Mouse (Mus musculus) CH12.LX (cell line): Measurements from ENCODE around the gene Tmbim7. TPM values are rescaled to one million over a fixed set of nuclear protein-coding genes. Genes with fewer than 3 reads are reported as not detected.
"Not testable (repeated sequence)": the region's sequence is repeated elsewhere in the genome, so short reads cannot be mapped to it uniquely, and the experiment has no call there.

ENCODE experiments used
- DNase-seq: peaks from one replicate; pipeline ENCODE4 v3.0.0-alpha.2; 2013; ENCODE audit errors: extremely low read depth
- H3K27ac ChIP-seq: 2 replicates; pipeline ENCODE4 v1.5.1; 2012; ENCODE audit warnings: low read depth, mild to moderate bottlenecking, control low read depth, moderate library complexity; ENCODE audit not compliant: insufficient read depth
- H3K27me3 ChIP-seq: replicated peaks from 2 replicates; pipeline ENCODE3; 2012; ENCODE audit warnings: inconsistent platforms
- H3K36me3 ChIP-seq, 2 experiments: replicated peaks in 1 of 2; 2 replicates each; pipeline versions ENCODE3 to v1.6.1; 2012; ENCODE audit warnings: inconsistent platforms in 1 of 2, low read length in 1 of 2, mild to moderate bottlenecking in 1 of 2, mixed read lengths in 1 of 2, moderate library complexity in 1 of 2; ENCODE audit not compliant: control insufficient read depth in 1 of 2, insufficient read depth in 1 of 2
- H3K4me1 ChIP-seq, 2 experiments: 2 replicates each; pipeline ENCODE4 v1.6.1; 2012; ENCODE audit warnings: inconsistent platforms in 1 of 2, moderate library complexity in 1 of 2; ENCODE audit not compliant: insufficient read depth in 2 of 2, control insufficient read depth in 1 of 2
- H3K4me2 ChIP-seq: 2 replicates; pipeline ENCODE4 v1.6.1; 2012; ENCODE audit warnings: low read depth, mild to moderate bottlenecking, control low read depth; ENCODE audit not compliant: poor library complexity, insufficient read depth, severe bottlenecking
- H3K4me3 ChIP-seq, 3 experiments: fragments of 150-350 bp in 1 of 3; sonication (generic) in 1 of 3; replicated peaks in 1 of 3; 2 replicates each; pipeline versions ENCODE3 to v1.5.1; 2011 to 2012; ENCODE audit warnings: low read depth in 2 of 3, low read length in 2 of 3, mild to moderate bottlenecking in 2 of 3, moderate library complexity in 2 of 3, control low read depth in 1 of 3, improper control_type of control experiment in 1 of 3, inconsistent platforms in 1 of 3, mixed read lengths in 1 of 3; ENCODE audit not compliant: poor library complexity in 1 of 3
- H3K79me2 ChIP-seq: replicated peaks from 2 replicates; pipeline ENCODE4 v1.6.1; 2012; ENCODE audit warnings: mild to moderate bottlenecking, moderate library complexity; ENCODE audit not compliant: control insufficient read depth, poor library complexity, insufficient read depth, severe bottlenecking; ENCODE audit errors: extremely low read depth
- H3K9ac ChIP-seq: 2 replicates; pipeline ENCODE4 v1.6.1; 2012; ENCODE audit warnings: low read depth, mild to moderate bottlenecking, control low read depth, moderate library complexity; ENCODE audit not compliant: insufficient read depth
- H3K9me3 ChIP-seq: replicated peaks from 2 replicates; pipeline ENCODE3; 2012; ENCODE audit warnings: low read length, inconsistent platforms, mixed read lengths
- BHLHE40 ChIP-seq: IDR thresholded peaks from 2 replicates; pipeline ENCODE4 v1.6.1; 2011; ENCODE audit warnings: mild to moderate bottlenecking, low read depth, low read length, improper control_type of control experiment
- CHD2 ChIP-seq: IDR thresholded peaks from 2 replicates; pipeline ENCODE4 v1.6.1; 2011; ENCODE audit warnings: low read length, improper control_type of control experiment
- E2F4 ChIP-seq: IDR thresholded peaks from 2 replicates; pipeline ENCODE4 v1.6.1; 2011; ENCODE audit warnings: low read depth, low read length, improper control_type of control experiment; ENCODE audit not compliant: insufficient replicate concordance
- ELF1 ChIP-seq: IDR thresholded peaks from 2 replicates; pipeline ENCODE4 v1.6.1; 2014; ENCODE audit warnings: low read depth, mild to moderate bottlenecking, inconsistent platforms, low read length, improper control_type of control experiment
- GABPA ChIP-seq: IDR thresholded peaks from 2 replicates; pipeline ENCODE4 v1.6.1; 2012; ENCODE audit warnings: low read depth, low read length, improper control_type of control experiment, inconsistent platforms; ENCODE audit not compliant: insufficient replicate concordance
- HCFC1 ChIP-seq: IDR thresholded peaks from 2 replicates; pipeline ENCODE4 v1.6.1; 2012; ENCODE audit warnings: low read depth, mild to moderate bottlenecking, inconsistent platforms, low read length, improper control_type of control experiment
- IRF4 ChIP-seq: IDR thresholded peaks from 2 replicates; pipeline ENCODE4 v1.6.1; 2014; ENCODE audit warnings: low read depth, mild to moderate bottlenecking, inconsistent platforms, low read length, improper control_type of control experiment
- JUN ChIP-seq: IDR thresholded peaks from 2 replicates; pipeline ENCODE4 v1.6.1; 2011; ENCODE audit warnings: low read depth, mild to moderate bottlenecking, low read length, improper control_type of control experiment, moderate library complexity; ENCODE audit not compliant: insufficient read depth
- JUND ChIP-seq: conservative IDR thresholded peaks from 2 replicates; pipeline ENCODE4 v1.6.1; 2011; ENCODE audit warnings: low read depth, low read length, improper control_type of control experiment
- MAX ChIP-seq: IDR thresholded peaks from 2 replicates; pipeline ENCODE4 v1.6.1; 2011; ENCODE audit warnings: low read length, improper control_type of control experiment
- MEF2A ChIP-seq: IDR thresholded peaks from 2 replicates; pipeline ENCODE4 v1.6.1; 2014; ENCODE audit warnings: low read depth, mild to moderate bottlenecking, inconsistent platforms, low read length, improper control_type of control experiment, borderline replicate concordance
- MYC ChIP-seq: IDR thresholded peaks from 2 replicates; pipeline ENCODE4 v1.6.1; 2011; ENCODE audit warnings: low read depth, mild to moderate bottlenecking, improper control_type of control experiment, low read length
- NELFE ChIP-seq: IDR thresholded peaks from 2 replicates; pipeline ENCODE4 v1.6.1; 2011; ENCODE audit warnings: low read depth, low read length, improper control_type of control experiment
- PAX5 ChIP-seq: IDR thresholded peaks from 2 replicates; pipeline ENCODE4 v1.6.1; 2012; ENCODE audit warnings: low read length, inconsistent platforms, mixed read lengths
- POLR2A ChIP-seq: IDR thresholded peaks from 2 replicates; pipeline ENCODE4 v1.6.1; 2011; ENCODE audit warnings: low read depth, mild to moderate bottlenecking, improper control_type of control experiment, low read length
- POLR2AphosphoS2 ChIP-seq: IDR thresholded peaks from 2 replicates; pipeline ENCODE4 v1.6.1; 2011; ENCODE audit warnings: low read depth, low read length, improper control_type of control experiment
- RCOR1 ChIP-seq: conservative IDR thresholded peaks from 2 replicates; pipeline ENCODE4 v1.6.1; 2012; ENCODE audit warnings: low read depth, mild to moderate bottlenecking, inconsistent platforms, low read length, improper control_type of control experiment
- TBP ChIP-seq: conservative IDR thresholded peaks from 2 replicates; pipeline ENCODE4 v1.6.1; 2011; ENCODE audit warnings: low read depth, low read length, improper control_type of control experiment
- ZC3H11A ChIP-seq: IDR thresholded peaks from 2 replicates; pipeline ENCODE4 v1.6.1; 2012; ENCODE audit warnings: low read depth, mild to moderate bottlenecking, inconsistent platforms, low read length, improper control_type of control experiment
- ZMIZ1 ChIP-seq: IDR thresholded peaks from 2 replicates; pipeline ENCODE4 v1.6.1; 2012; ENCODE audit warnings: low read depth, mild to moderate bottlenecking, inconsistent platforms, low read length, improper control_type of control experiment
- dilution Hi-C: fragments of 300-500 bp; cut with MboI; formaldehyde crosslinking; loops from 2 replicates; pipeline ENCODE4 v1.14.3; 2020; ENCODE audit warnings: low sequenced_read_pairs; ENCODE audit not compliant: extremely low pct_unique_long_range_greater_than_20kb, extremely low pct_ligation_motif_present
- in situ Hi-C: fragments of 300-500 bp; cut with MboI; formaldehyde crosslinking; loops from 3 replicates; pipeline ENCODE4 v1.14.3; 2019; ENCODE audit warnings: low sequenced_read_pairs, low pct_ligation_motif_present, low pct_unique_long_range_greater_than_20kb, mixed read lengths
- polyA plus RNA-seq: library from polyadenylated mRNA; unstranded; fragments of >175 nt; gene quantifications from 2 replicates; pipeline ENCODE4 v1.2.1, GENCODE M21; 2012; ENCODE audit warnings: low read depth; ENCODE audit not compliant: insufficient read length
- total RNA-seq, 2 experiments: library from RNA; depleted of rRNA; stranded (reverse); fragments of 300-350 nt in 1 of 2; fragments of >200 nt in 1 of 2; gene quantifications; 2 replicates each; pipeline ENCODE4 v1.2.3; 2012 to 2014

Gene Tmbim7
- total and polyA plus RNA-seq, 3 experiments: not detected

DNA sequence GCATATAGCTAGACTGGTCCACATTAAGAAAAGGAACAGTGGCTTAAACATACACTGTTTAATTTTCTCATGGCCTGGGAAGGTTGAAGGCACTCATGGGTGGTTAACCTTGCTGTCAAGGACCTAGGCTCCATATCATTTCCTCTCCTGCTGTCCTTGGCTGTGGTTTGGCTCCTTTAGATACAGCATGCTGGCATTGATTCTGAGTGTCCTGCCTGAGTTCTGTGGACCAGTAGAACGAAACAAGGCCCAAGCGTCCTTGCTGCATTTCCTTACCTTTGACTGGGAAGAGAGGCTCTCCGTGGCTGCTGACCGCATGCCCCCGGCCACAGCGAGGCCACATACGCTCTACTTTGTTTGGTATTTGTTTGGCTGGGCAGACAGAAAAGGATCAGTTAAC is 41.7 kb upstream of the Tmbim7 start:
- H3K9ac ChIP-seq: no peak overlapping the region
- dilution Hi-C loops: no loop called here
- DNase-seq: no peak

DNA sequence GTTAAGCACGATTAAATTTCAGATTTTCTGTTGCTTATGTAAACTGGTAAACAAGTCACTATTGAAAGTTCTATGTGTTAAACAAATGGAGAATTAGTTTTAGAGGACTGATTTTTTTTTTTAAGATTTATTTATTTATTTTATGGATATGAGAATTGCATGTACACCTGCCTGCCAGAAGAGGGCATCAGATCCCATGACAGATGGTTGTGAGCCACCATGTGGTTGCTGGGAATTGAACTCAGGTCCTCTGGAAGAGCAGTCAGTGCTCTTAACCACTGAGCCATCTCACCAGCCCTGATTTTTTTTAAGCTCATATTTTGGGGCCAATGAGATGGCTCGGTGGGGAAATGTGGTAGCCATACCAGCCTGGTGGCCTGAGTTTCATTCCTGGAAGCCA is 39.1 kb upstream of the Tmbim7 start:
- H3K9me3 ChIP-seq, H3K79me2 ChIP-seq, H3K4me1 ChIP-seq, in situ Hi-C loops, H3K9ac ChIP-seq, DNase-seq, H3K27ac ChIP-seq, H3K4me2 ChIP-seq, H3K27me3 ChIP-seq, H3K4me3 ChIP-seq, dilution Hi-C loops: not testable (repeated sequence)
- peaks cover 26 to 57% of the 10 kb centered on the region in 2 experiments for H3K36me3 ChIP-seq

More for the DNA sequence above, 41.7 kb upstream of the Tmbim7 start:
- H3K79me2 ChIP-seq: no peaks in the 10 kb centered on the region
- H3K4me2 ChIP-seq: no peak overlapping the region
- H3K4me1 ChIP-seq: no peaks in the 10 kb centered on the region
- H3K27me3 ChIP-seq: no peaks in the 10 kb centered on the region
- no peak overlapping the region for H3K27ac ChIP-seq
- peaks cover 37 to 58% of the 10 kb centered on the region in 2 experiments for H3K36me3 ChIP-seq
- no peak overlapping the region for H3K4me3 ChIP-seq
- TF ChIP-seq JUN (no peak), MYC (no peak), NELFE (no peak), TBP (no peak), BHLHE40 (no peak), GABPA (no peak), POLR2AphosphoS2 (no peak), RCOR1 (no peak), ZC3H11A (no peak), HCFC1 (no peak)
- H3K9me3 ChIP-seq: peaks cover 2% of the 10 kb centered on the region
- in situ Hi-C loops: no loop called here

DNA sequence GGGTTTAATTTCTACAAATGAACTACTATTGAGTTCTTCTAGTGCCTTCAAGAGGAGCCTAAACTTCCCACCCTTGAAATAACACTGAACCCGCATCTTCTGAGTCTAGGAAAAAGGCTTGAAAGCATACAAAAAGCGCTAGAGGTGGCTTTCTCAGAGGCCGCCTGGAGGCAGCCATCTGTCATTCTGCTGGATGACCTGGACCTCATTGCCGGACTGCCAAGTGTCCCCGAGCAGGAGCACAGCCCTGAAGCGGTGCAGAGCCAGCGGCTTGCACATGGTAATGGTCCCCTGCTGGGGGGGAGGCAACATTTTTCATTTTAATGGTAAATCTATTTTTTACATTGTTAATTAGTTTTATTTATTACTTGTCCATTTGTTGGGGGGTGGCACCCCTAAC is 30.5 kb upstream of the Tmbim7 start:
- TF ChIP-seq JUN (no peak), ZMIZ1 (no peak), PAX5 (no peak), MEF2A (no peak), RCOR1 (no peak), POLR2A (no peak), E2F4 (no peak), CHD2 (no peak), ELF1 (no peak), JUND (no peak), MAX (no peak), IRF4 (no peak)
- Histone ChIP-seq H3K9ac (no peak overlapping the region), H3K9me3 (no peaks in the 10 kb centered on the region), H3K4me1 (peaks cover 0 to 12% of the 10 kb centered on the region in 2 experiments; a peak in 2 of 4 replicates), H3K27ac (no peak overlapping the region), H3K4me2 (no peak overlapping the region), H3K27me3 (no peaks in the 10 kb centered on the region), H3K36me3 (peaks cover 19 to 65% of the 10 kb centered on the region in 2 experiments), H3K4me3 (no peak overlapping the region), H3K79me2 (no peaks in the 10 kb centered on the region)
- DNase-seq: no peak
- in situ Hi-C loops (no loop called here), dilution Hi-C loops (no loop called here)
